Mouse (Mus musculus): ENCODE results near the gene Sgk1. TPM values are rescaled to one million over a fixed set of nuclear protein-coding genes. Genes with fewer than 3 reads are reported as not detected.
A peak's percentile ranks its signal among the peaks of the same experiment; 100 is the strongest.

Gene Sgk1
- polyA plus RNA-seq, 1 experiment from 2014 or later = 32.1 TPM

DNA sequence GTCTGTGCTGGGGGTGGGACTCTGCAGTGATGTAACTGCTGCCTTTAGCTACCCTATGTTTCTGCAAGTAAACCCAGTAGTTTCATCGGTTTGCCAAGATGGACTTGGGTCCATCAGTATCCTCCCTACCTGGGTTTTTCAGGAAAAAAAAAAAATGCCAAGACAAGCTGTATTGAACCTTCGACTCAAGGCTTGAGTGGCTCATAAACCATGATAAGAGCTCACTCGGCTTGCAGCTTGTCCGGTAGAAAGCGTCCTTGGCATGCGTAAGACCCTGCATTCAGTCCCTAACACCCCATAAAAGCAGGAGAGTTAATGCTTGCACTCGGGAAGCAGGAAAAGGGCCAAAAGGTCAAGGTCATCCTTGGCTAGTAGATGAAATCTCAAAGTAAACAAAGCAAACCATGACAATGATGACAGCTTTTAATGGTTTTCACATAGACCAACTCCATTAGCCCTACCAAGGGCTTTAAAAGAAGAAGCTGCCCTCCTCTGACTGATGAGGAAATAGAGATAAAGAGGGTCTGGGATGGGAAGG is 23.5 kb upstream of the Sgk1 start:
- H3K9ac ChIP-seq (replicated peaks; ENCODE audit: low read depth, low read length) = no peak overlapping the region
- H3K4me1 ChIP-seq (replicated peaks; ENCODE audit: control insufficient read depth, insufficient read depth, low read length) = no peaks in the 10 kb centered on the region
- H3K4me3 ChIP-seq (replicated peaks; ENCODE audit: low read length) = no peak overlapping the region
- no peak overlapping the region for H3K4me2 ChIP-seq (ENCODE audit: low read length)
- WGBS = 86% methylated on average over 7 of the region's 7 CpGs
- ATAC-seq = no peak
- H3K36me3 ChIP-seq (ENCODE audit: control insufficient read depth, insufficient read depth) = no peaks in the 10 kb centered on the region
- H3K9me3 ChIP-seq (ENCODE audit: control insufficient read depth, low read length) = no peaks in the 10 kb centered on the region
- H3K27me3 ChIP-seq (replicated peaks; ENCODE audit: control insufficient read depth, insufficient read depth, low read length) = no peaks in the 10 kb centered on the region
- no peak overlapping the region for H3K27ac ChIP-seq (ENCODE audit: low read length)

- H3K4me1 ChIP-seq (replicated peaks; ENCODE audit: control insufficient read depth, insufficient read depth, low read length) = no peaks in the 10 kb centered on the region
- no peak for ATAC-seq
- H3K9ac ChIP-seq (replicated peaks; ENCODE audit: low read depth, low read length) = no peak overlapping the region
- no peaks in the 10 kb centered on the region for H3K27me3 ChIP-seq (replicated peaks; ENCODE audit: control insufficient read depth, insufficient read depth, low read length)
- no peak overlapping the region for H3K4me3 ChIP-seq (replicated peaks; ENCODE audit: low read length)
- no peak overlapping the region for H3K4me2 ChIP-seq (ENCODE audit: low read length)
- no peak overlapping the region for H3K27ac ChIP-seq (ENCODE audit: low read length)
- 34% methylated on average over 4 of the region's 4 CpGs for WGBS
- no peaks in the 10 kb centered on the region for H3K36me3 ChIP-seq (ENCODE audit: control insufficient read depth, insufficient read depth)
- H3K9me3 ChIP-seq (ENCODE audit: control insufficient read depth, low read length) = no peaks in the 10 kb centered on the region
These were observed 15.5 kb upstream of the Sgk1 start for GRCm38 (mm10) chr10:21866504-21866903.

DNA sequence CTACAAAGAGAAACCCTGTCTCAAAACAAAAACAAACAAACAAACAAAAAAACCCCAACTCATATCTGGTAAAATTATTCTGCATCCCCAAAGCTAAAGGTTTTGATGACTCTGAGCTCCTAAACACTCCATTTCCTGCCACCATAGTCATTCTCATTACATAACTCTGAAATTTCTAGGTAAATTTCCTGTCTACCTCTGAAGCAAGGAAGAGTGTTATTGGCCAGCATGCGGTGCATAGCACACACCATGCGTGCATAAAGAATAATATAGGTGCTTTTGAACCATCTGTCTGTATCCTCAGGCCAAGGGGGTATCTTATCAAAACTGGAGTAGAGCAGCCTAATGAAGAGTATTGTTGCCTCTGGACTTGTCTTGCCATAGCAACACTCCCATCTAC is 13.8 kb upstream of the Sgk1 start:
- no peak overlapping the region for H3K9ac ChIP-seq (replicated peaks; ENCODE audit: low read depth, low read length)
- H3K4me3 ChIP-seq (replicated peaks; ENCODE audit: low read length) = no peak overlapping the region
- no peaks in the 10 kb centered on the region for H3K4me1 ChIP-seq (replicated peaks; ENCODE audit: control insufficient read depth, insufficient read depth, low read length)
- H3K4me2 ChIP-seq (ENCODE audit: low read length) = no peak overlapping the region
- WGBS = 95% methylated on average over 2 of the region's 2 CpGs
- H3K36me3 ChIP-seq (ENCODE audit: control insufficient read depth, insufficient read depth) = no peaks in the 10 kb centered on the region
- H3K27me3 ChIP-seq (replicated peaks; ENCODE audit: control insufficient read depth, insufficient read depth, low read length) = no peaks in the 10 kb centered on the region
- ATAC-seq = no peak
- H3K9me3 ChIP-seq (ENCODE audit: control insufficient read depth, low read length) = no peaks in the 10 kb centered on the region
- no peak overlapping the region for H3K27ac ChIP-seq (ENCODE audit: low read length)

GRCm38 (mm10) chr10:21868623-21869022 is 13.4 kb upstream of the Sgk1 start:
- H3K9me3 ChIP-seq (ENCODE audit: control insufficient read depth, low read length) = no peaks in the 10 kb centered on the region
- no peaks in the 10 kb centered on the region for H3K27me3 ChIP-seq (replicated peaks; ENCODE audit: control insufficient read depth, insufficient read depth, low read length)
- H3K4me1 ChIP-seq (replicated peaks; ENCODE audit: control insufficient read depth, insufficient read depth, low read length) = no peaks in the 10 kb centered on the region
- no peak overlapping the region for H3K27ac ChIP-seq (ENCODE audit: low read length)
- no peak overlapping the region for H3K4me3 ChIP-seq (replicated peaks; ENCODE audit: low read length)
- ATAC-seq = no peak
- 76% methylated on average over 4 of the region's 4 CpGs for WGBS
- H3K36me3 ChIP-seq (ENCODE audit: control insufficient read depth, insufficient read depth) = no peaks in the 10 kb centered on the region
- no peak overlapping the region for H3K4me2 ChIP-seq (ENCODE audit: low read length)
- H3K9ac ChIP-seq (replicated peaks; ENCODE audit: low read depth, low read length) = no peak overlapping the region

- Histone ChIP-seq H3K4me1 (replicated peaks; ENCODE audit: control insufficient read depth, insufficient read depth, low read length) (peaks cover 14% of the 10 kb centered on the region), H3K36me3 (ENCODE audit: control insufficient read depth, insufficient read depth) (no peaks in the 10 kb centered on the region), H3K27ac (ENCODE audit: low read length) (peak overlapping the region; percentile 87), H3K4me3 (replicated peaks; ENCODE audit: low read length) (peak overlapping the region; percentile 51), H3K9ac (replicated peaks; ENCODE audit: low read depth, low read length) (peak overlapping the region; percentile 59), H3K9me3 (ENCODE audit: control insufficient read depth, low read length) (no peaks in the 10 kb centered on the region), H3K27me3 (replicated peaks; ENCODE audit: control insufficient read depth, insufficient read depth, low read length) (no peaks in the 10 kb centered on the region), H3K4me2 (ENCODE audit: low read length) (peak overlapping the region; percentile 69)
- no peak for ATAC-seq
- WGBS = 21% methylated on average over 4 of the region's 4 CpGs
These were observed 174 bp upstream of the Sgk1 start for GRCm38 (mm10) chr10:21881837-21882183.

GRCm38 (mm10) chr10:21883587-21883986 is 1.6 kb downstream of the Sgk1 start:
- Histone ChIP-seq H3K9ac (replicated peaks; ENCODE audit: low read depth, low read length) (peak overlapping the region; percentile 59), H3K9me3 (ENCODE audit: control insufficient read depth, low read length) (no peaks in the 10 kb centered on the region), H3K4me2 (ENCODE audit: low read length) (peak overlapping the region; percentile 69), H3K4me1 (replicated peaks; ENCODE audit: control insufficient read depth, insufficient read depth, low read length) (peaks cover 14% of the 10 kb centered on the region), H3K36me3 (ENCODE audit: control insufficient read depth, insufficient read depth) (no peaks in the 10 kb centered on the region), H3K27me3 (replicated peaks; ENCODE audit: control insufficient read depth, insufficient read depth, low read length) (no peaks in the 10 kb centered on the region), H3K27ac (ENCODE audit: low read length) (peak overlapping the region; percentile 49; the same call in 1 of the 2 replicates), H3K4me3 (replicated peaks; ENCODE audit: low read length) (peak overlapping the region; percentile 51)
- ATAC-seq = 0 out of 2 replicates have a peak, but pooled peaks have one; percentile 6
- 5% methylated on average over 12 of the region's 12 CpGs for WGBS

DNA sequence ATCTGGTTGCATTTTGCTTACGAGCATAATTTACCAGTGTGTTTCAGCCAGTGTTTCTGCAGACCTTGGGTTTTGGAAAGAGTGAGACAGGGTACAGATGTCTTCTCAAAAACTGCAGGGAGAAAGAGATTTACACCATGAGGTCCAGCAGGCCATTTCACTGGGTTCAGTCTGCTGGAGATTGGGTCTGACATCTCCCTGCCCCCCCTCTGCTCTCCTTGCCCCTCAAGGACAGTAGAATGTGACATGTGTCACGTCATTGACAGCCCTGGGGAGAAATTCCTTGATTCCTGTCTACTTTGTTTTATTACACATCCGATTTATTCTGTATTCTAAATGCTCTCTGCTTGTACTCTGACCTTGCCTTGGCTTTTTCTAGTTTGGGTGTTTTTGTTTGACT is 2.5 kb downstream of the Sgk1 start:
- WGBS = 69% methylated on average over 3 of the region's 3 CpGs

GRCm38 (mm10) chr10:21889141-21889765 is 7.3 kb downstream of the Sgk1 start:
- Histone ChIP-seq H3K4me1 (replicated peaks; ENCODE audit: control insufficient read depth, insufficient read depth, low read length) (peaks cover 5% of the 10 kb centered on the region), H3K9me3 (ENCODE audit: control insufficient read depth, low read length) (no peaks in the 10 kb centered on the region), H3K9ac (replicated peaks; ENCODE audit: low read depth, low read length) (no peak overlapping the region), H3K27me3 (replicated peaks; ENCODE audit: control insufficient read depth, insufficient read depth, low read length) (no peaks in the 10 kb centered on the region), H3K4me2 (ENCODE audit: low read length) (no peak overlapping the region), H3K4me3 (replicated peaks; ENCODE audit: low read length) (no peak overlapping the region), H3K36me3 (ENCODE audit: control insufficient read depth, insufficient read depth) (no peaks in the 10 kb centered on the region), H3K27ac (ENCODE audit: low read length) (no peak overlapping the region)
- WGBS = 63% methylated on average over 3 of the region's 3 CpGs
- no peak for ATAC-seq

More for the DNA sequence above, 2.5 kb downstream of the Sgk1 start:
- Histone ChIP-seq H3K27me3 (replicated peaks; ENCODE audit: control insufficient read depth, insufficient read depth, low read length) (no peaks in the 10 kb centered on the region), H3K9me3 (ENCODE audit: control insufficient read depth, low read length) (no peaks in the 10 kb centered on the region), H3K27ac (ENCODE audit: low read length) (no peak overlapping the region), H3K36me3 (ENCODE audit: control insufficient read depth, insufficient read depth) (no peaks in the 10 kb centered on the region), H3K4me3 (replicated peaks; ENCODE audit: low read length) (peak overlapping the region; percentile 23), H3K4me2 (ENCODE audit: low read length) (peak overlapping the region; percentile 69), H3K4me1 (replicated peaks; ENCODE audit: control insufficient read depth, insufficient read depth, low read length) (peaks cover 14% of the 10 kb centered on the region), H3K9ac (replicated peaks; ENCODE audit: low read depth, low read length) (no peak overlapping the region)
- no peak for ATAC-seq

DNA sequence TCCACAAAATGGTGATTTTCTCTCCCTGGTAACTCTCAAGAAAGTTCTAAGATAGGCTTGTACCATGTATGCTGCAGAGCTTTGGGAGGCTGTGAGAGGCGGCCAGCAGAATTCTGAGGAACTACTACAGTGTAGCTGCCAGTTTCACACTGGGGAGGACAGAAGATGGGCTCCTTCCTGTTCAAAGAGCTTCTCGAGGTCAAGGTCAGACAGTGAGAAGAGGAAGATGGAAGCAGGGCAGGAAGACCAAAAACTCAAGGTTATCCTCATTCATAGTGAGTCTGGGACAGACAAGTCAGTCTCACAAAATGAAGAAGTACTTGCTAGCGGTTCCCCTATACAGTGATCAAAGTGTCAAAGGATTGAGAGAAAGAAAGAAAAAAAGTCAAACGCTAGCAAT is 8.3 kb downstream of the Sgk1 start:
- Histone ChIP-seq H3K4me2 (ENCODE audit: low read length) (no peak overlapping the region), H3K4me3 (replicated peaks; ENCODE audit: low read length) (no peak overlapping the region), H3K27ac (ENCODE audit: low read length) (no peak overlapping the region), H3K9me3 (ENCODE audit: control insufficient read depth, low read length) (no peaks in the 10 kb centered on the region), H3K36me3 (ENCODE audit: control insufficient read depth, insufficient read depth) (no peaks in the 10 kb centered on the region), H3K27me3 (replicated peaks; ENCODE audit: control insufficient read depth, insufficient read depth, low read length) (no peaks in the 10 kb centered on the region), H3K4me1 (replicated peaks; ENCODE audit: control insufficient read depth, insufficient read depth, low read length) (no peaks in the 10 kb centered on the region), H3K9ac (replicated peaks; ENCODE audit: low read depth, low read length) (no peak overlapping the region)
- 93% methylated on average over 4 of the region's 4 CpGs for WGBS
- ATAC-seq = no peak

DNA sequence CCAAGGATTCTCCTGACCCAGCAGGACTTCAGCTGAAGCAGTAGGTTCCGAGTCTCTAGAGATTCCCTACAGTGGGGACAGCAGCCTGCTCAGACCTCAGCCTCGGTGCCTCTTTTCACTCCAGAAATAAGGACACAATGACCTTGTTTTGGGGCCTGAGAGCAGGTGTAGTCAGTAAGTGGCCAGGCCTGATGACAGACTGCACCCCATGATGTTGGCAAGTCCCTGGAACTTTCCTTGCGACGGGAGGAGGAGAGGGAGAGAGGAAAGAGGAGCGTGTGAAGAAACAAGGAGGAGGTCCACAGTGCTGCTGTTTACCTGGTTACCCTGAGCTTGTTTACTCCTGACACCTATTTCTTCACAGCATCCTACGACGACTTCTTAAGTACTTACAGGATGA is 9.5 kb downstream of the Sgk1 start:
- 66% methylated on average over 7 of the region's 7 CpGs for WGBS
- Histone ChIP-seq H3K4me2 (ENCODE audit: low read length) (no peak overlapping the region), H3K36me3 (ENCODE audit: control insufficient read depth, insufficient read depth) (no peaks in the 10 kb centered on the region), H3K27me3 (replicated peaks; ENCODE audit: control insufficient read depth, insufficient read depth, low read length) (no peaks in the 10 kb centered on the region), H3K4me1 (replicated peaks; ENCODE audit: control insufficient read depth, insufficient read depth, low read length) (no peaks in the 10 kb centered on the region), H3K4me3 (replicated peaks; ENCODE audit: low read length) (no peak overlapping the region), H3K9me3 (ENCODE audit: control insufficient read depth, low read length) (no peaks in the 10 kb centered on the region), H3K9ac (replicated peaks; ENCODE audit: low read depth, low read length) (no peak overlapping the region), H3K27ac (ENCODE audit: low read length) (no peak overlapping the region)
- ATAC-seq = no peak
